Mouse (Mus musculus): ENCODE results near the gene Gng7. TPM values are rescaled to one million over a fixed set of nuclear protein-coding genes. Genes with fewer than 3 reads are reported as not detected.
A peak's percentile ranks its signal among the peaks of the same experiment; 100 is the strongest.

The Gng7 gene
- total RNA-seq, 2 experiments from 2014 or later: 2.3 to 2.5 TPM

GRCm38 (mm10) chr10:81025639-81026275 lies 11.0 kb upstream of the Gng7 start, which contains the start of gene Diras1:
TSS of gene Diras1 (minus strand) at chr10:81025662.
- DNase-seq (ENCODE audit: low spot score): no peak

- DNase-seq (ENCODE audit: low spot score): no peak
Measured at GRCm38 (mm10) chr10:81025047-81025621, 10.4 kb upstream of the Gng7 start.

- DNase-seq (ENCODE audit: low spot score): no peak
Measured at GRCm38 (mm10) chr10:81024346-81024937, 9.7 kb upstream of the Gng7 start.

DNA sequence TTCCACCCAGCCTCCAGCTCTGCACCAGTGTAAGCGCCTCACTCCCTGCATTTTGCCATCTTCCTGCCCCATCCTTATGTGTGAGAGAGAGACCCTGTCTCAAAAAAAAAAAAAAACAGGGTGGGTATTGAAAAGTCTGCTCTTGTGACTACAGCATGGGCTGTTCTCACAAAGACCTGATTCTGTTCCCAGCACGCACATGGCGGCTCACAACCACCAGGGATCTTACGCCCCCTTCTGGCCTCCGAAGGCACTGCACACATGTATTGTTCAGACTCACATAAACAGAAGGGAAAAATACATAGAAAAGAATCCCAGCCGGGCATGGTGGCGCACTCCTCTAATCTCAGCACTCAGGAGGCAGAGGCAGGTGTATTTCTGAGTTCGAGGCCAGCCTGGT lies 8.0 kb upstream of the Gng7 start:
- no peak for DNase-seq (ENCODE audit: low spot score)

GRCm38 (mm10) chr10:81021547-81022110 lies 6.9 kb upstream of the Gng7 start:
- no peak for DNase-seq (ENCODE audit: low spot score)

DNA sequence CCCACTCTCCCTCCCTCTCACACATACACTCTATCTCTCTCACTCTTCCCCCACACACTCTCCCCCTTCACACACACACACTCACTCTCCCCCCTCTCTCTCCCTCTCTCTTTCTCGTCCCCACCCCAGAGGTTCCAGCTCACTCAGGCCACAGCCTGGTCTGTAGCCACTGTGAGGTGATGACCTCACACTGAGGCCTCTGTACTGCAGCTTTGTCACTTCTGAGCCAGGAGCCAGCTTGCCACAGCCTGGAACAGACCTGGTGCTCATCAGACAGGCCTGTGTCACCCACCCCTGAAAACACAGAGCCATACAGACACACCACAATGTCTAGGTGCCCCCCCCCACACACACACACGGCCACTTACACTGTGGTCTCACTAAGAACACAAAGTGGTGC lies 5.5 kb upstream of the Gng7 start:
- DNase-seq (ENCODE audit: low spot score): no peak

- no peak for DNase-seq (ENCODE audit: low spot score)
Measured at GRCm38 (mm10) chr10:81019687-81020086, 4.9 kb upstream of the Gng7 start.

DNA sequence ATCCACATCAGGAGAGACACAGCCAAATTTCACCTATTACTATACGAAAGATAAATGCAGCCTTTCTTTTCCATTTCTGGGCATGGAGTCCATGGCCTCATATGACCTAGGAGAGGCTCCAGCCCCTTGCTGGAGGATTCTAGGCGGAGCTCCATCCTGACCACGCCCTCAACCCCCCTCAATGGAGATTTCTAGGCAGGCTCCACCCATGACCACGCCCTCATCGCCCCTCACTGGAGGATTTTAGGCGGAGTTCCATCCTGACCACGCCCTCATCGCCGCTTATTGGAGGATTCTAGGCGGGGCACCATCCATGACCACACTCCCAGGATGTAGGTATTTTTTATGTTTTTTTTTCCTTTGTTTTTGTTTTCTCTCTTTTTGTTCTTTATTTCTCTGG lies 3.6 kb upstream of the Gng7 start:
- DNase-seq (ENCODE audit: low spot score): no peak

DNA sequence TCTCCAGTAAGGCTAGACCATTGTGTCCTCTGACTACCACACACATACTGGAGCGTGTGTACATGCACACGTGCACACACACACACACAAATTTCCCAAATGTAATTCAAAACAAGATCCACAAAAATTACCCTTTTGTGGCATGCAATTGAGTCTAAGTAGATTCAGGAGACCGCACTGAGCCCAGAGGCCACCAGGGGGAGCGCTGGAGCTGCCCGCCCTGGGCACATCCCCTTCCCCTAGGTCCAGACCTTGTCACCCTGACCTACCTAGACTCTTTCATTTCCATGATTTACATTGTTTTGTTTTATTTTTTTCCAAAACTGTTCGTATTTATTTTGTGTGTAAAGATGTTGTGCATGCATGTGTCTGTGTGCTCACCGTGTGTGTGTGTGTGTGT lies 1.9 kb upstream of the Gng7 start:
- peak; percentile 63 for DNase-seq (ENCODE audit: low spot score)

DNA sequence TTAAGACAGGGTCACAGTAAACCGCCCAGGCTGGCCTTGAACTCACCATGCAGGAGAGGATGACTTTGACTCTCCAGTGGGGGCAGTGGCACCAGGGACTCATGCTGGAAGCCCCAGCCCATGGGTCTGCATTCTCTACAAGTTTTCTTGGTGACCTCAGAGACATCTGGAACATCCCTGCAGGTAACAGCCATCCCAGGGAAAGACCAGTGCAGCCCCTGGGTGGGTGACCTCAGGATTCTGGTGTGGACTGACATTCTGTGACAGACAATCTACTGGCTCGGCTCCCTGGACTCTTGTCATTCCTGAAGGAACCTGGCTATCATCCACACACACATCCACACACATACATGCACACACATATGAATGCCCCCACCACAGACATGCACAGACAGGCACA lies 921 bp upstream of the Gng7 start:
- no peak for DNase-seq (ENCODE audit: low spot score)

DNA sequence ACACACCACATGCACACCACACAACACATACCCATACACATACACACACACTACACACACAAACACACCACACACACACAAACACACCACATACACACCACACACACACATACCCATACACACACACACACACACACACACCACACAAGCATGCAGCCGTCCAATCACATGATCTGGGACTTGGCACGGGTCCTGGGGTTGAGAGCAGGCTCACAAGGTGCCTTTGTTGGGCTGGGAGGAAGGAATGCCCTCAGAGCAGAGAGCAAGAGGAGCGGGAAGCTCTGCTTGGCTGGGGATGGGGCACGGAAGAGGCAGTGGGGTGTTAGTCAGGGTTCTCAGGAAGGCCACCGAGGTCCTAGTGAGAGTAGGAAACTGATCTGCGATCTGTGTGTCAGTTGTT lies 3.9 kb downstream of the Gng7 start:
- no peak for DNase-seq (ENCODE audit: low spot score)

- DNase-seq (ENCODE audit: low spot score): no peak
Measured at GRCm38 (mm10) chr10:81007240-81007639, 7.5 kb downstream of the Gng7 start.

- DNase-seq (ENCODE audit: low spot score): no peak
Measured at GRCm38 (mm10) chr10:81006005-81006677, 8.6 kb downstream of the Gng7 start.

DNA sequence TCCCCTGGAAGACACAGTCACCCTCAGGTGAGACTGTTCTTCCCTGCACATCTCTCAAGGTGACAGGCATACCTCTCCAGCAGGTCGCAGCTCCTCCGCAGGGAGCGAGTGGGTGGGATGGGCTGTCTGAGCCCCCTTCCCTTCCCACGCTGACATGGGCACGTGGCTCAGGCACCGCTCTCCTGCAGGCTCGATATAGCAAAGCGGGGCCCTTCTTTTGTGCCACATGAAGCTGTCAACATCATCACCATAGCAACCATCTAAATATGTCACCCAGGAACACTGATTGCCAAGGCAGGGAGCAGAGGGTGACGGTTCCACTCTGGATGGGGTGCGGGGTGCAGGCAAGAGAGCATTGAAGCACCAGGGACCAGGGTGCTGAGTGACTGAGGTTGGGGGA lies 13.6 kb downstream of the Gng7 start:
- no peak for DNase-seq (ENCODE audit: low spot score)

DNA sequence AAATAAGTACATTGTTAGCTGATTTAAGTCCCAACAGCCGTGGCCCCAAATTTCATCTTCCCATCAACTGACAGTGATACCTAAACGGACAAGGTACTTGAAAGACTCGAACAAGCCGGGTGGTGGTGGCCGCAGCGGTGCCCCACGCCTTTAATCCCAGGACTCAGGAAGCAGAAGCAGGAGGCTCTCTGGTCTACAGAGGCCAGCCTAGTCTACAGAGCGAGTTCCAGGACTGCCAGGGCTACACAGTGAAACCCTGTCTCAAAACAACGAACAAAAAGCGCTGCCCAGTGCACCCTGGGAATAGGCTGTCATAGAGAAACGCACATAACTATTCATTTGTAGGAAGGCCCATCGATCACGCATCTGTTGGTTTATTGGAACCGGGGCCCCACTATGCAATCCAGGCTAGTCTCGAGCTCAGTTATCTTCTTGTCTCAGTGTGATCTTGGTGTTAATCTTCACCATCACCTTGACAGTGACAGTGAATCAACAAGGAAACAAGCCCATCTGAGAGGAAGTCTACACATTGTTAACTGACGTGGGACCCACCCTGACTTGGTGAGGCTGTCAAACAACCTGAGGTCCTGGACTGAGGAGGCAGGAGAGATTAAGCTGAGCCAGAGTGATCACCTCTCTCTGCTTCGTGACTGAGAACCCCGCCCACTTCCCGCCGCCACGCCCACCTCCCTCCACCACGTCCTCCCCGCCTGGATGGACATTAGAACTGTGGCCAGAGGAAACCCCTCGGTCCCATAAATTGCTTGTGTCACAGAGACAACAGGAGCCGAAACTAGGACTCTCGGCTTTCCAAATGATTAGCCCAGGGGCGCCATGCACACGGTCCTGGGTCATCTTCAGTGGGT lies 14.3 kb downstream of the Gng7 start:
- no peak for DNase-seq (ENCODE audit: low spot score)

GRCm38 (mm10) chr10:80999362-81000196 lies 15.2 kb downstream of the Gng7 start:
- DNase-seq (ENCODE audit: low spot score): peak; percentile 86

GRCm38 (mm10) chr10:80998778-80999177 lies 16.0 kb downstream of the Gng7 start:
- no peak for DNase-seq (ENCODE audit: low spot score)

DNA sequence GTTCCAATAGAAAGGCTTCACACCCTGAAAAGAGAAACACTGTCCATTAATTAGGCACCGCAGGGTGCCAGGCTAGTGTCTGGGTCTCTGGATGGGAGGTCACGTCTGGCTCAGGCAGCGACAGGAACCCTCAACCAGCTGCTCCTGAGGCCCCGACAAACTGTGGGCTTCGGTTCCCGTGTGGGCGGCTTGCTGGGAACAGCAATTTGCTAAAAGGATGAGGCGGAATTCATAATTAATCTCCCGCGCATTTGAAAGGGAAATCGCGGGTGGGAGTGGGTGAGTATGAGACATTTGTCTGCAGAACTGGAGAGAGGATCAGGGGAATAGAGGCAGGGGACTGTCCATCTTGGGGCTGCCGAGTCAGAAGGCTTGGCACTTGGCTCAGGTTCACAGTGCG lies 16.7 kb downstream of the Gng7 start:
- DNase-seq (ENCODE audit: low spot score): no peak

GRCm38 (mm10) chr10:80997332-80997731 lies 17.4 kb downstream of the Gng7 start:
- DNase-seq (ENCODE audit: low spot score): no peak

- DNase-seq (ENCODE audit: low spot score): no peak
Measured at GRCm38 (mm10) chr10:80996501-80996900, 18.2 kb downstream of the Gng7 start.
